9 mouse cellular contexts compared by ENCODE assay signal in genomic region chr17:48545223-48545943, GRCm38 (mm10).
DNase-seq lines count a peak whose midpoint lies in the region; ATAC-seq lines count a peak whose summit lies in the region.
"Had no signal": no experiment of that assay in that cellular context is flagged by ENCODE, and none has a peak within 500 bp of the region (broad histone marks: within the 10 kb centered on the region; RNA-seq: fewer than 3 reads in every experiment).

No protein-coding gene starts in this region.

- 82% methylated on average over 28 of the region's 28 CpGs for WGBS in forebrain, embryonic 12.5 days
- WGBS in kidney, embryonic 14.5 days = 56% methylated on average over 28 of the region's 28 CpGs
- 47% methylated on average over 28 of the region's 28 CpGs for WGBS in lung, embryonic 16.5 days
- WGBS in stomach, embryonic 14.5 days = 57% methylated on average over 28 of the region's 28 CpGs

- 0 out of 2 replicates have a peak overlapping the region, but pooled peaks have one; percentile 6 for H3K4me2 ChIP-seq in forebrain, embryonic 12.5 days
- H3K4me2 ChIP-seq in kidney, embryonic 14.5 days (replicated peaks; ENCODE audit: low read depth, low read length) = peak overlapping the region; percentile 19; the same call in 1 of the 2 replicates
- H3K4me2 ChIP-seq in lung, embryonic 16.5 days (ENCODE audit: low read depth, low read length) = peak overlapping the region; percentile 20; the same call in 1 of the 2 replicates
- H3K4me2 ChIP-seq in stomach, embryonic 14.5 days (replicated peaks; ENCODE audit: low read depth, low read length) = peak overlapping the region; percentile 13
- H3K4me2 ChIP-seq: liver, embryonic 13.5 days had no signal

- intact Hi-C loops in heart, postnatal 25 days (cut with DNase I) = no loop called here
- intact Hi-C loops in gastrocnemius, postnatal 36 days (cut with DNase I) = no loop called here

- H3K4me1 ChIP-seq in forebrain, embryonic 12.5 days = no peaks in the 10 kb centered on the region
- H3K4me1 ChIP-seq in kidney, embryonic 14.5 days (ENCODE audit: control insufficient read depth, insufficient read depth, low read length) = peaks cover 8% of the 10 kb centered on the region; the same call in 1 of the 2 replicates
- H3K4me1 ChIP-seq in lung, embryonic 16.5 days (replicated peaks; ENCODE audit: control insufficient read depth, insufficient read depth, low read length) = no peaks in the 10 kb centered on the region
- 0 out of 2 replicates have a peak, but pooled peaks cover 4% of the 10 kb centered on the region for H3K4me1 ChIP-seq in stomach, embryonic 14.5 days (ENCODE audit: control insufficient read depth, insufficient read depth, low read length)
- H3K4me1 ChIP-seq: liver, embryonic 13.5 days had no signal

- H3K9me3 ChIP-seq in forebrain, embryonic 12.5 days = no peaks in the 10 kb centered on the region
- H3K9me3 ChIP-seq in kidney, embryonic 14.5 days (ENCODE audit: control insufficient read depth, low read length) = no peaks in the 10 kb centered on the region
- H3K9me3 ChIP-seq in lung, embryonic 16.5 days (ENCODE audit: control insufficient read depth, low read length) = no peaks in the 10 kb centered on the region; the same call in none of the 2 replicates
- H3K9me3 ChIP-seq in stomach, embryonic 14.5 days (ENCODE audit: control insufficient read depth, low read depth, low read length) = peaks cover 3% of the 10 kb centered on the region; the same call in 1 of the 2 replicates
- H3K9me3 ChIP-seq: liver, embryonic 13.5 days had no signal

- H3K36me3 ChIP-seq in forebrain, embryonic 12.5 days (replicated peaks) = no peaks in the 10 kb centered on the region
- H3K36me3 ChIP-seq in kidney, embryonic 14.5 days (ENCODE audit: control insufficient read depth, insufficient read depth, low read length) = no peaks in the 10 kb centered on the region
- no peaks in the 10 kb centered on the region for H3K36me3 ChIP-seq in lung, embryonic 16.5 days (ENCODE audit: control insufficient read depth, insufficient read depth, low read length)
- H3K36me3 ChIP-seq in stomach, embryonic 14.5 days (ENCODE audit: control insufficient read depth, insufficient read depth, low read length) = no peaks in the 10 kb centered on the region
- H3K36me3 ChIP-seq: liver, embryonic 13.5 days had no signal

- peak; percentile 34 for DNase-seq in adrenal gland, postnatal 14 days
- DNase-seq in T-cell, adult 2 months (ENCODE audit: low spot score) = no peak
- no peak for DNase-seq in heart, postnatal 25 days (ENCODE audit: low spot score)
- no peak for DNase-seq in gastrocnemius, postnatal 36 days
- DNase-seq: liver, embryonic 13.5 days had no signal

- H3K27me3 ChIP-seq in forebrain, embryonic 12.5 days = no peaks in the 10 kb centered on the region
- no peaks in the 10 kb centered on the region for H3K27me3 ChIP-seq in kidney, embryonic 14.5 days (ENCODE audit: control insufficient read depth, insufficient read depth, low read length)
- H3K27me3 ChIP-seq in lung, embryonic 16.5 days (ENCODE audit: control insufficient read depth, insufficient read depth, low read depth, low read length) = no peaks in the 10 kb centered on the region
- no peaks in the 10 kb centered on the region for H3K27me3 ChIP-seq in stomach, embryonic 14.5 days (ENCODE audit: control insufficient read depth, insufficient read depth, low read length)
- H3K27me3 ChIP-seq: liver, embryonic 13.5 days had no signal

- H3K9ac ChIP-seq in forebrain, embryonic 12.5 days = no peak overlapping the region
- no peak overlapping the region for H3K9ac ChIP-seq in kidney, embryonic 14.5 days (ENCODE audit: low read depth, low read length)
- no peak overlapping the region; the same call in 1 of the 2 replicates for H3K9ac ChIP-seq in lung, embryonic 16.5 days (ENCODE audit: low read length)
- no peak overlapping the region for H3K9ac ChIP-seq in stomach, embryonic 14.5 days (replicated peaks; ENCODE audit: low read depth, low read length)
- H3K9ac ChIP-seq: liver, embryonic 13.5 days had no signal

- H3K4me3 ChIP-seq in forebrain, embryonic 12.5 days (replicated peaks) = no peak overlapping the region
- no peak overlapping the region for H3K4me3 ChIP-seq in kidney, embryonic 14.5 days (ENCODE audit: low read length)
- no peak overlapping the region for H3K4me3 ChIP-seq in lung, embryonic 16.5 days (ENCODE audit: low read length)
- no peak overlapping the region for H3K4me3 ChIP-seq in stomach, embryonic 14.5 days (ENCODE audit: low read depth, low read length)
- H3K4me3 ChIP-seq: liver, embryonic 13.5 days had no signal

- no peak overlapping the region for H3K27ac ChIP-seq in forebrain, embryonic 12.5 days
- H3K27ac ChIP-seq in kidney, embryonic 14.5 days (ENCODE audit: low read depth, low read length) = no peak overlapping the region
- H3K27ac ChIP-seq in lung, embryonic 16.5 days (ENCODE audit: low read length) = peak overlapping the region; percentile 27; the same call in 1 of the 2 replicates
- H3K27ac ChIP-seq in stomach, embryonic 14.5 days (ENCODE audit: low read length) = no peak overlapping the region
- H3K27ac ChIP-seq: liver, embryonic 13.5 days had no signal

- ATAC-seq in forebrain, embryonic 12.5 days (ENCODE audit: low FRiP score) = peak; percentile 49; the same call in 1 of the 2 replicates
- peak; percentile 56 for ATAC-seq in kidney, embryonic 14.5 days (ENCODE audit: low FRiP score, low TSS enrichment)
- ATAC-seq in lung, embryonic 16.5 days (ENCODE audit: low read depth) = peak; percentile 64
- ATAC-seq in stomach, embryonic 14.5 days (ENCODE audit: insufficient number of reproducible peaks, insufficient read depth, low FRiP score, low read depth) = no peak
